Mouse (Mus musculus): Measurements from ENCODE around the gene Slc16a9. TPM values are rescaled to one million over a fixed set of nuclear protein-coding genes. Genes with fewer than 3 reads are reported as not detected.

Slc16a9 gene
- polyA plus RNA-seq, 1 experiment from 2014 or later: 0.96 TPM

Other genes starting within 250 kb of the Slc16a9 start
- 13.8 and 15.7 TPM in 2 replicates for gene Ccdc6, start 148.0 kb upstream of the Slc16a9 start, polyA plus RNA-seq (2015; fragmentation: Nextera tagmentation; extraction: Ambion mirVana)
- gene Mrln, start 40.4 kb upstream of the Slc16a9 start, polyA plus RNA-seq (2015; fragmentation: Nextera tagmentation; extraction: Ambion mirVana): 0.76 and 0.98 TPM in 2 replicates
- gene Fam13c, start 195.4 kb downstream of the Slc16a9 start, polyA plus RNA-seq (2015; fragmentation: Nextera tagmentation; extraction: Ambion mirVana): 10.1 and 11.5 TPM in 2 replicates

Measured in heart, embryonic 15.5 days (tissue).